Mouse (Mus musculus) kidney, adult 2 months (tissue): ENCODE data around the gene Cpd. TPM values are rescaled to one million over a fixed set of nuclear protein-coding genes. Genes with fewer than 3 reads are reported as not detected.

ENCODE experiments used
- DNase-seq: peaks from one replicate; pipeline ENCODE4 v3.0.0; 2021
- H3K27ac ChIP-seq: fragments of 200-500 bp; 2 replicates; pipeline ENCODE4 v1.5.1; 2012; ENCODE audit warnings: low read depth, low read length, control low read depth, inconsistent platforms; ENCODE audit not compliant: insufficient read depth
- H3K27me3 ChIP-seq: fragments of 200-500 bp; replicated peaks from 2 replicates; pipeline ENCODE4 v1.6.1; 2012; ENCODE audit warnings: mild to moderate bottlenecking, moderate library complexity, low read length, inconsistent platforms; ENCODE audit not compliant: control insufficient read depth, insufficient read depth
- H3K36me3 ChIP-seq: fragments of 200-500 bp; 2 replicates; pipeline ENCODE4 v1.6.1; 2012; ENCODE audit warnings: mild to moderate bottlenecking, moderate library complexity, low read length, inconsistent platforms; ENCODE audit not compliant: control insufficient read depth, insufficient read depth
- H3K4me1 ChIP-seq: fragments of 200-500 bp; 2 replicates; pipeline ENCODE4 v1.6.1; 2011; ENCODE audit warnings: low read length; ENCODE audit not compliant: control insufficient read depth, insufficient read depth
- H3K4me3 ChIP-seq: fragments of 200-500 bp; 2 replicates; pipeline ENCODE4 v1.5.1; 2011; ENCODE audit warnings: mild to moderate bottlenecking, low read depth, low read length, control low read depth; ENCODE audit not compliant: insufficient read depth
- CTCF ChIP-seq: fragments of 200-500 bp; conservative IDR thresholded peaks from 2 replicates; pipeline ENCODE4 v1.5.1; 2011; ENCODE audit warnings: low read depth, mild to moderate bottlenecking, control low read depth, low read length, moderate library complexity, mixed read lengths; ENCODE audit not compliant: insufficient read depth, insufficient read length
- POLR2A ChIP-seq: fragments of 200-500 bp; IDR thresholded peaks from one replicate; pipeline ENCODE4 v1.6.1; 2011; ENCODE audit warnings: low read depth, low read length, control low read depth
- WGBS: fragments of 180-500 bp; shearing (Covaris S2); methylation state at CpG from one replicate; pipeline ENCODE4 v1.1.7; 2018; 5-methylcytosine and 5-hydroxymethylcytosine counted together
- polyA plus RNA-seq: library from polyadenylated mRNA; depleted of rRNA; stranded (reverse); fragments of >200 nt; gene quantifications from 2 replicates; pipeline ENCODE4 v1.2.3, GENCODE M21; 2012

The Cpd gene
- polyA plus RNA-seq, 1 experiment: 28.6 TPM

DNA sequence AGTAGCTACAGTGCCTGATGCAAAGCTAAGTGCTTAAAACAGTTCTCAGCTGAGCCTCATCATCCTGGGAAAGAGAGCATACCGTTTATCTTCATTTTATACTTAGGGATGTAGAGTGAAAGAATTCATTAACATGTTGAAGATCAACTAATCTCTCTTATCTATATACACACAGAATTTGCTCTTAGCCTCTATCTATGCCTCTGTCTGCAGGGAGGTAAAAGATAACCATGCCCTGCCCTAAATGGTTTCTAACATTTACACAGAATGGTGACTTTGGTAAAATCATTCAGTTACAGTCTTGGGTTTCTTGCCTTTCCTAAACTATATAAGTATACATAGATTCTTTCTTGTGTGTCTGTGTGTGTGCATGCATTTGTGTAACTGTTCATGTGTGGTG lies 12.2 kb downstream of the Cpd start:
- no peak overlapping the region for H3K27ac ChIP-seq
- H3K4me3 ChIP-seq: no peak overlapping the region
- H3K4me1 ChIP-seq: no peaks in the 10 kb centered on the region
- H3K27me3 ChIP-seq: no peaks in the 10 kb centered on the region
- no peak for DNase-seq
- 89% methylated on average over 1 of the region's 1 CpGs for WGBS
- TF ChIP-seq POLR2A (no peak), CTCF (no peak)
- no peaks in the 10 kb centered on the region for H3K36me3 ChIP-seq

DNA sequence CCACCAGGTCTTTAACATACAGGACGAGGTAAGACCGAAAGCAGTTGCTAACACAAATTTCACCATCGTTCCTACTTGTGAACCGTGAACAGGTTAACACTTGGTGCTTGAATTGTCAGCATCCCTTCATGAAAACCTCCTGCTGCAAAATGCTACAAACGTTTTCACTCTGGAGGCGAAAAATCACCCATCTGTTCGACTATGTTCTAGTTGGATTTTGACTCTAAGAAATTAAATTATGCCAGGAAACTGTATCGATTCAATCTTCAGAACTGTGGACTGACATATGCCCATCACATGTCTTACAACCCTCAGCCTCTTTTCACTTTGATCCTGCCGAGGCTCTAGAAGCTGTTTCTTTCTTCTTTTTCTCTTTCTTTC lies 21.9 kb downstream of the Cpd start:
- Histone ChIP-seq H3K27ac (no peak overlapping the region), H3K27me3 (no peaks in the 10 kb centered on the region), H3K4me1 (peaks cover 5% of the 10 kb centered on the region; the same call in 1 of the 2 replicates), H3K36me3 (no peaks in the 10 kb centered on the region), H3K4me3 (no peak overlapping the region)
- no peak for DNase-seq
- 84% methylated on average over 9 of the region's 9 CpGs for WGBS
- TF ChIP-seq CTCF: no peak
- TF ChIP-seq POLR2A: no peak

DNA sequence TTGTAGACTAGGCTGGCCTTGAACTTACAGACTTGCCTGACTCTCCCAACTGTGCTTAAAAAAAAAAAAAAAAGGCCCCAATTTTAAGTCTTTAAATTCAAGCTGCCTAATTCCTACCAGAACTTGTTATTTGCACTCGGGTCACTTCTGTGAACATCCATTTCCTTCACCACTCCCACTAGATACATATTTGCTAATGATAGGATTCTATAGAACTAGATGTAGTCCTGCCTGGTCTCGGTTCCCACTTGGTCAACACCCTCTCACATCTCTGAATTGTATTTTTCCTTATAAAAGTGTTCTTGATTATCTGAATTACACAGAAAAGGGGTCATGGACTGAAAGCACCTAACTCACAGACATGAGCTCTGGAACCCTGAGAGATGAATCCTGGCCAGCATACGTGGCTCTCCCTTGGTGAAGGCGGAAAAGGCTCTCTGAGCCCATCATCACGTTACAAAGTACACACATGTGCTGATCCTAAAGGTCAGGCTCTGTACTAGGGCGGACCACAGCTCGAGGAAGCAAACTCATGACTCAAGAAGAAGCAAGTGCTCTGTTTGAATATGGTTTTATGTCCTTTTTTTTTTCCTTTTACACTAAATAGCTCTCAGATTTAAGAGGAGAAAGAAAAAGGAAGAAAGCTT lies 22.5 kb downstream of the Cpd start:
- Histone ChIP-seq H3K36me3 (no peaks in the 10 kb centered on the region), H3K4me1 (peaks cover 5% of the 10 kb centered on the region; the same call in 1 of the 2 replicates), H3K27me3 (no peaks in the 10 kb centered on the region), H3K27ac (no peak overlapping the region), H3K4me3 (no peak overlapping the region)
- 72% methylated on average over 7 of the region's 7 CpGs for WGBS
- no peak for TF ChIP-seq CTCF
- DNase-seq: no peak

DNA sequence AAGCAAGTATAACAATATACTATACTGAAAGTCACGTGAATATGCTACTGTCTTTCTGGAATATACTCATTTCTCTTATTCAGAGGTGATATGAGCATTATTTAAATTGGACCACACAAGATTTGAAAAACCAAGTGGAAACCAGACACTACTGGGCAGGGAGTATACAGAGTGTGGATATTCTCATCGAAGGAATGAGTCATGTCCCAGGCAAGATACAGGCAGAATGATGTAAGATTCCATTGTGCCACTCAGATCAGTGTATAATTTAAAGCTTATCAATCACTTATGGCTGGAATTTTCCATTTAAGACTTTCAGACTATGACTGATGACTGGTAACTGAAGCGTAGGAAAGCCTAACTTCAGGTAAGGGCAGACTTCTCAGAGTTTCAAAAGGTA lies 23.2 kb downstream of the Cpd start:
- no peak for DNase-seq
- WGBS: 88% methylated on average over 3 of the region's 3 CpGs
- no peak for TF ChIP-seq POLR2A
- no peak for TF ChIP-seq CTCF
- Histone ChIP-seq H3K27ac (no peak overlapping the region), H3K4me3 (no peak overlapping the region), H3K27me3 (no peaks in the 10 kb centered on the region), H3K36me3 (no peaks in the 10 kb centered on the region), H3K4me1 (peaks cover 5% of the 10 kb centered on the region; the same call in 1 of the 2 replicates)

DNA sequence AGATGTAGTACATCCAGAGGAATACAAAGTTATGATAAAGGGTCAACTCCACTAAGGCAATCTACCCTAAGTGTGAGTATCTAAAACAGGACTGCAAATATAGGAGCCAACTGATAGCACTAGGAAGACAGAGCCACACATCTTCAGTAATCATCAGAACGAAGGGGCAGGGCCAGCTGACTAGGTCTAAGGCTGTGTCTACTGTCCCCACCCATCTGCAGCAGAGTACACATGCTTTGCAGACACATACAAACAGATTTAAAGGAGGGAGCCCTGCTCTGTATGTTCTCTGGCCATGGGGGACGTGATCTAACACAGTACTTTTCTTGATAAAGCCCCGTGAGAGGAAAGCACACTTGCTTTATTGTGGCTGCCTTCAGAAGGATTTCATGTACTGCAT lies 25.5 kb downstream of the Cpd start:
- no peak overlapping the region for H3K27ac ChIP-seq
- peaks cover 4% of the 10 kb centered on the region; the same call in 1 of the 2 replicates for H3K4me1 ChIP-seq
- no peaks in the 10 kb centered on the region for H3K27me3 ChIP-seq
- no peaks in the 10 kb centered on the region for H3K36me3 ChIP-seq
- WGBS: 82% methylated on average over 3 of the region's 3 CpGs
- H3K4me3 ChIP-seq: no peak overlapping the region
- TF ChIP-seq POLR2A: no peak
- TF ChIP-seq CTCF: no peak
- DNase-seq: no peak

DNA sequence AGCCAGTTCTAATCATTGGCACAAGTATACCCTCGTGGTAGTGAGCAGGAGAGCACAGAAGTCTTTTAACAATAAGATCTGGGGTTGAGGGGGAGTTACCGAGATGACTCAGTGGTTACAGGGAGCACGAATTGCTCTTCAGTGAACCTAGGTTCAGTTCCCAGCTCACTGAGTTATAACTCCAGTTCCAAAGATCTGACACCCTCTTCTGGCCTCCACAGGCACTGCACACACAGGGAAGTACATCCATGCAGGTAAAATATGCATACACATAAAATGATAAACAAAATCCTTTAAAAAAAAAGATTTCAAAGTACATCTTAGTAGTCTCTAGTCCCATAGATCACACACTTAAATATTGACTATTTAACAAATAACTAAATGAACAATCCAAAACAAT lies 29.2 kb downstream of the Cpd start:
- no peak overlapping the region for H3K27ac ChIP-seq
- H3K27me3 ChIP-seq: no peaks in the 10 kb centered on the region
- 79% methylated on average over 3 of the region's 3 CpGs for WGBS
- H3K4me3 ChIP-seq: no peak overlapping the region
- H3K4me1 ChIP-seq: no peaks in the 10 kb centered on the region; the same call in 1 of the 2 replicates
- H3K36me3 ChIP-seq: no peaks in the 10 kb centered on the region; the same call in 1 of the 2 replicates
- TF ChIP-seq POLR2A (no peak), CTCF (no peak)
- DNase-seq: no peak

DNA sequence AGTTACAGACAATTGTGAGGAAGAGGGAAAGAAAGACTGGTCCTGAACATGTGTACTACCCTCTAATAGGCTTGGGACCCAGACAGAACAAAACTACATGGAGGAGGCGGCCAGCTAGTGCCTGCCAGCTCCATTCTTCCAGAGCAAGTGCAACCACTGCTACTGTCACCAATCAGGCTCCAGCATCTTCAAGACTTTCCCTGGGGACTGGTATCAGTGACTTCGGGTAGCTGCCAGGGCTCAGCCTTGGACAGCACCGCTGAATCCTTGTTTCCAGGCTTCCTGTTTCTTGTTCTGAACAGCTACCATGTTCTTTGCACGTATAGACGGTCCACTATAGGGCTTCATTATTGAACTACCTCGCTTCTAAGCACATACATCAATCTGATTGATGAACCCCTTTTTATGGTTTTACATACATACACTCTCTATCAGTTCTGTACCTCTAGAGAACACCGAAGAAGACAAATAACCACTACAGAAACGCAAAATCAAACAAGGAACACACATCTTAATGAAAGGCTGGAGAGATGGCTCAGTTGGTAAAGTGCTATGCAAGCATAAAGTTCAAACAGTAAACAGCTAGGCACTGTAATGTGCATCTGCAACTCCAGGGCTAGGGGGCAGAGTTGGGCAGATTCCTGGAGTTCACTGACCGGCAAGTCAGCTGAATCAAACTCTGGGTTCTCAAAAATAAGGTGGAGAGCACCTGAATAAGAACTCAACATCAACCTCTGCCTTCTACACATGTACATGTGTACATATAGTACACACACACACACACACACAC lies 35.9 kb downstream of the Cpd start:
- H3K4me1 ChIP-seq: no peaks in the 10 kb centered on the region
- 76% methylated on average over 9 of the region's 9 CpGs for WGBS
- H3K36me3 ChIP-seq: no peaks in the 10 kb centered on the region; the same call in 1 of the 2 replicates
- TF ChIP-seq CTCF (peak; percentile 66), POLR2A (no peak)
- H3K27ac ChIP-seq: no peak overlapping the region
- no peak overlapping the region for H3K4me3 ChIP-seq
- no peaks in the 10 kb centered on the region for H3K27me3 ChIP-seq
- DNase-seq: peak; percentile 70
